Mouse (Mus musculus) embryonic stem cell, embryonic (primary cell): Measurements from ENCODE around the gene Os9.
"Not testable (repeated sequence)": the region's sequence is repeated elsewhere in the genome, so short reads cannot be mapped to it uniquely, and the experiment has no call there.

Experiments used
- CTCF ChIA-PET, 4 experiments: fragments of 300-600 bp in 2 of 4; fragments of 350-600 bp in 2 of 4; sonication (Branson Sonifier 250); formaldehyde crosslinking; loops; one replicate each; lab custom pipeline; 2022; ENCODE audit warnings: inconsistent platforms in 2 of 4; lab: Charles Lee
- POLR2A ChIA-PET, 4 experiments: fragments of 300-600 bp in 2 of 4; fragments of 350-600 bp in 2 of 4; sonication (Branson Sonifier 250); formaldehyde crosslinking; loops; one replicate each; lab custom pipeline; 2022; ENCODE audit warnings: antibody characterized with exemption in 4 of 4, inconsistent platforms in 1 of 4; lab: Charles Lee

Gene Os9

DNA sequence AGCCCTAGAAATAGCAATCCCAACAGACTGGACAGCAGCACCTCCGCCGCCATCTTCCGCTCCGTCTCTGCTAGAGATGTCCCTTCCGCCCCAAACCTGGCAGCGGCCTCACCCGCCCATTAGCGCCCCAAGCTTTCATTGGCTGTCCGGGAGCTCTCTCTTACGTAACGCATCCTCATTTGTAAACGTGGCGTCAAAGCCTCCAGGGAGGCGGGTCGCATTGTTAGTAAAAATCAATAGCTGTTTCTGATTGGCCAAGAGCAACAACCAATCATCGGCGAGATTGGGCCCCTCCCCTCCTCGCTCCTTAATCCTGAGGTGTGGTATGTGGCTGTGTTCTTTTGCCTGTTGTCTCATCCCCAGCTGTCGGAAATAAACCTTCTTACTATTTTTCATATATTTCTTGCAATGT is at the start of gene Os9:
Gene Os9 (minus strand): TSS at position 66 of the 412 bp plus-strand sequence.
- ChIA-PET CTCF (interaction anchor here in 3 of 4 experiments (0.5 to 1.8 kb wide), 28 partner anchors 8 to 992 kb away, joined by 3 to 10 read pairs (median 4); partner anchors contain the start of genes Agap2 (in 1 of the 3) and B4galnt1 (in 1 of the 3)), POLR2A (interaction anchor here in 3 of 4 experiments (0.5 to 1.7 kb wide), 50 partner anchors 8 to 602 kb away, joined by 3 to 12 read pairs (median 3); partner anchors contain the start of genes Cdk4 (in 1 of the 3), Ctdsp2 (in 1 of the 3), Dctn2 (in 1 of the 3) and Mars (in 1 of the 3))

DNA sequence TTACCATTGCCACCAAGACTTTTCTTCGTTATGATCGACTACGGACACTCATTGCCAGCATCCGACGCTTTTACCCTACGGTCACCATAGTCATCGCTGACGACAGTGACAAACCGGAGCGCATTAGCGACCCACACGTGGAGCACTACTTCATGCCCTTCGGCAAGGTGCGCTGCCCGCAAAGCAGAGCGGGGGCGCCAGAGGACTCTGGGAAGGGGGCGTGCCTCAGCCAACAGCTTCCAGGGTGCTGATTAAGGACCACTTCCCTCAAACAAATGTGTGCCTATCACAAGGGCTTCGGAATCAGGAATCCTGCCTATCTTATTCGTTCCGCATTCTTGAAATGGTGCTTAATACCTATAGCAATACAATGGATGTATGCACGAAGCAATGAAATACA is 49.1 kb upstream of the Os9 start:
- POLR2A ChIA-PET = interaction anchor here in 3 of 4 experiments (0.6 to 2.9 kb wide), 23 partner anchors 9 to 457 kb away, joined by 3 to 10 read pairs (median 4); partner anchors contain the start of genes Arhgap9 (in 1 of the 3), Cdk4 (in 1 of the 3), Os9 (in 1 of the 3) and Pip4k2c (in 1 of the 3)
- CTCF ChIA-PET = interaction anchor here (0.5 to 4.3 kb wide), 72 partner anchors 7 to 1175 kb away, joined by 3 to 40 read pairs (median 4); partner anchors contain the start of genes Slc26a10 (in 3 of the 4), Arhgef25 (in 2 of the 4), Os9 (in 2 of the 4) and Agap2 (in 1 of the 4)

DNA sequence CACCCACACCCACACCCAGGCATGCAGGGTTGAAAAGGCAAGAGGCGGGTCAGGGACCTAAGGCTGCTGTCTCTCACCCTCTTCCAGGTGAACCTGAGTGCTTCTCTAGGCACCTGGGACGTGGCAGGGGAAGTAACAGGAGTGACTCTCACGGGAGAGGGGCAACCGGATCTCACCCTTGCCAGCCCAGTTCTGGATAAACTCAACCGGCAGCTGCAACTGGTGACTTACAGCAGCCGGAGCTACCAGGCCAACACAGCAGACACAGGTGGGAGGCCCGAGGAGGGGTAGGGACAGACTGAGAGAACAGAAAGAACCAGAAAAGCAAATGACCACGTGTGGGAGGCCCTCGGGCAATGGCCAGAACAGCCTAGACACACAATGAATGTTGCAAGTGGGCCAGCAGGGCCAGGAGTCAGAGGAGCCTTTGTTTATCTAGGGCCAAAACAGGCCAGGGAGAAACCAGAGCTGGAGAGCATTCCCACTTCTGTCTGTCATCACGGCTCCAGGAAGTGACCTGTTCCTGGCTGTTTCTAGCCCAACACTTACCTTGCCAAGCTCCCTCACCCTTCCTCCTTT is 46.8 kb upstream of the Os9 start:
- POLR2A ChIA-PET = interaction anchor here in 2 of 4 experiments (1.1 to 1.4 kb wide), 5 partner anchors 9 to 70 kb away, joined by 3 to 4 read pairs (median 4); partner anchors contain the start of gene Slc26a10 (in 1 of the 2)
- CTCF ChIA-PET = interaction anchor here in 2 of 4 experiments (1.3 to 2.4 kb wide), 4 partner anchors 9 to 182 kb away, joined by 3 to 12 read pairs (median 10); partner anchors contain the start of gene Slc26a10 (in 1 of the 2)

DNA sequence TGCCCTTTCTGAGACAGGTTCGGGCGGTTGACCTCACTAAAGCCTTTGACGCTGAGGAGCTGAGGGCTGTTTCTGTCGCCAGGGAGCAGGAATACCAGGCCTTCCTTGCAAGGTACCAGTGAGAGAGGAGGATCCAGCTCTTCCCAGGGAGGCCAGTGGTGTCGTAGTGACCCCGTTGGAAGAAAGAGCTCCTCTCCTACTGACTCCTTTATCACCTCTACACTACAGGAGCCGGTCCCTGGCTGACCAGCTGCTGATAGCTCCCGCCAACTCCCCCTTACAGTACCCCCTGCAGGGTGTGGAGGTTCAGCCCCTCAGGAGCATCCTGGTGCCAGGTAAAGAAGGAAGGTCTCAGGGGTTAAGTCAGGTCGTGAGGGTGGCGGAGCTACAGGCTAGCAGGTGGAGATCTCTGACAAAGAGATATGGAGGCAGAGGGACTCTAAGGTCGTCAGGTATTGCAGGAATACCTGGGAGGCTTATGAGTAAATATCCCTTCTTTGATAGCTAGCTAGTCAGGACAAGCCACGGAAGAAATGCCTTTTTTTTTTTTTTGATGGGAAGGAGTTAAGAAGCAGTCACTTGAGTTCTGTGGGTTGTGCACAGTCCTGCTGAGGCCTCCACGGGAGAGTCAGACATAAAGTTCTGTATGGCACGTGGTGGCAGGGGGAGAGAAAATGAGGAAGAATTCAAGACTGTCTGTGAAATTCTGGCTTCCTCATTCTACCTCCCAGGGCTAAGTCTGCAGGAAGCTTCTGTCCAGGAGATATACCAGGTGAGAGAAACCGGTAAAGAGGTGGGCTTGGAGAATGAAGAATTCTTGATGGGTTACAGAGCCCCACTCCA is 46.1 kb upstream of the Os9 start:
- CTCF ChIA-PET = interaction anchor here (0.5 to 2.4 kb wide), 18 partner anchors 9 to 357 kb away, joined by 3 to 12 read pairs (median 4); partner anchors contain the start of genes Os9 (in 1 of the 4), Pip4k2c (in 1 of the 4) and Slc26a10 (in 1 of the 4)
- POLR2A ChIA-PET = interaction anchor here (0.5 to 1.7 kb wide), 29 partner anchors 9 to 193 kb away, joined by 3 to 7 read pairs (median 4); partner anchors contain the start of genes Mars (in 1 of the 4), Os9 (in 1 of the 4), Pip4k2c (in 1 of the 4) and Slc26a10 (in 1 of the 4)

DNA sequence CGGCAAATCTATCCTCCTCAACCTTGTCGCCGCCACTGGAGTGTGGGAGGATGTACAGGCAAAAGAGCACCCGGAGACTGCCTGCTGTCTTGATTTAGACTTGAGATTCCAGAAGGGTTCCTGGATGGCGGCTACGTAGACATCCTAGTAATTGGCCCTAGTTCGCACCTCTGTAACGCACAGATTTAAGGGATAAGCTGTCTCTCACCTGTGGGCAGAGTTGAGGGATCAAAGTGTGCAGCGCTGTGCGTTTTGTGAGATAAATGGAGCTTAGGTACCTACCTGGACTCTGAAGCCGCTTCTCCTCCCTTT is 45.4 kb upstream of the Os9 start:
- POLR2A ChIA-PET = interaction anchor here (0.5 to 1.7 kb wide), 31 partner anchors 8 to 193 kb away, joined by 3 to 7 read pairs (median 4); partner anchors contain the start of genes Os9 (in 2 of the 4), Mars (in 1 of the 4), Pip4k2c (in 1 of the 4) and Slc26a10 (in 1 of the 4)
- CTCF ChIA-PET = interaction anchor here in 3 of 4 experiments (0.6 to 2.4 kb wide), 16 partner anchors 10 to 356 kb away, joined by 3 to 12 read pairs (median 3); partner anchors contain the start of genes Os9 (in 1 of the 3), Pip4k2c (in 1 of the 3) and Slc26a10 (in 1 of the 3)

DNA sequence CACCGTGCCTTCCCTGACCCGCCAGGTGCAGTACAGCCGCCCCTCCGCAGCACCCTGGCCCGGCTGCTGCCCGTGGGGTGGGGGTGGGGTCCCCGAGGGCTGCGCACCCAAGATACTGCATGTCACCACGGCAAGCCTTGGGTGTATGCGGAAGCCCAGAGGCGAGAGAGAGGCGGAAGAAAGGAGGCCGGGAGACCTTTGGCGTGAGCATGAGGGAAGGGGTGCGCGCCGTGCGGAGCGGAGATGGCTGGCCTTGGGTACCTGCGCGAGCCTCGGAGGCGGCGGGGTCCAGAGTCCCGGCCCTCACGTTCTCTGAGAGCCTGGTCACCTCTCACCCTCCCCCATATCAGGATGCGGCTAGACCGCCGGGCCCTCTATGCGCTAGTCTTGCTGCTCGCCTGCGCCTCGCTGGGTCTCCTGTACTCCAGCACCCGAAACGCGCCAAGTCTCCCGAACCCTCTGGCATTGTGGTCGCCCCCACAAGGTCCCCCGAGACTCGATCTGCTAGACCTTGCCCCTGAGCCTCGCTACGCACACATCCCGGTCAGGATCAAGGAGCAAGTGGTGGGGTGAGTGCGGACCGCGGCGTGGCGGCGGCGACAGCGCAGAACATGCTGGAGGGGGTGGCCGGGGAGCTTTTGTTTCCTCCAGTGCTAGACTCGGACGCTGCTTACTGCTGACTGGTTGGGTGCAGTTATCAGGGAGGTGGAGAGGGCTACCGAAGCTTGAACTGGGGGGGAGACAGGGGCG is 44.9 kb upstream of the Os9 start:
- ChIA-PET POLR2A (interaction anchor here (0.6 to 1.7 kb wide), 25 partner anchors 10 to 192 kb away, joined by 3 to 7 read pairs (median 4); partner anchors contain the start of genes Os9 (in 2 of the 4), Mars (in 1 of the 4), Slc26a10 (in 1 of the 4) and Tspan31 (in 1 of the 4)), CTCF (interaction anchor here (0.7 to 2.4 kb wide), 18 partner anchors 11 to 344 kb away, joined by 3 to 12 read pairs (median 4); partner anchors contain the start of genes Os9 (in 1 of the 4) and Slc26a10 (in 1 of the 4))

DNA sequence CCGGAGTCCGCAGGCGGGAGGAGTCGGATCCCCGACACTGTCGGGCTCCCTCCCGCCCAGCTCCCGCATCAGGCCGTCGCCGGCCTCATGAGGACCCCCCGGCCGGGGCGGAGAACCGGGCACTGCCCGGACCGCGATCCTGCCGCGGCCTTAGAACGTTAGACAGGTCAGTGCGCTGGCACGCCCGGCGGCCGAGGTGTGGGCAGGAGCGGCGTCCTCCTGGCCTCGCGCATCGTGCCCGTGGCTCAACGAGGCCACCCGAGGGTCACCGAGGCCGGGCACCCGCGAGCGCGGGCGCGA is 44.4 kb upstream of the Os9 start:
- ChIA-PET POLR2A (interaction anchor here in 3 of 4 experiments (0.6 to 1.6 kb wide), 17 partner anchors 9 to 193 kb away, joined by 3 to 7 read pairs (median 4); partner anchors contain the start of genes Pip4k2c (in 1 of the 3), Slc26a10 (in 1 of the 3) and Tspan31 (in 1 of the 3)), CTCF (interaction anchor here (0.6 to 1.7 kb wide), 26 partner anchors 8 to 343 kb away, joined by 3 to 7 read pairs (median 4); partner anchors contain the start of genes Cdk4 (in 1 of the 4), Eef1akmt3 (in 1 of the 4), Os9 (in 1 of the 4) and Slc26a10 (in 1 of the 4))

DNA sequence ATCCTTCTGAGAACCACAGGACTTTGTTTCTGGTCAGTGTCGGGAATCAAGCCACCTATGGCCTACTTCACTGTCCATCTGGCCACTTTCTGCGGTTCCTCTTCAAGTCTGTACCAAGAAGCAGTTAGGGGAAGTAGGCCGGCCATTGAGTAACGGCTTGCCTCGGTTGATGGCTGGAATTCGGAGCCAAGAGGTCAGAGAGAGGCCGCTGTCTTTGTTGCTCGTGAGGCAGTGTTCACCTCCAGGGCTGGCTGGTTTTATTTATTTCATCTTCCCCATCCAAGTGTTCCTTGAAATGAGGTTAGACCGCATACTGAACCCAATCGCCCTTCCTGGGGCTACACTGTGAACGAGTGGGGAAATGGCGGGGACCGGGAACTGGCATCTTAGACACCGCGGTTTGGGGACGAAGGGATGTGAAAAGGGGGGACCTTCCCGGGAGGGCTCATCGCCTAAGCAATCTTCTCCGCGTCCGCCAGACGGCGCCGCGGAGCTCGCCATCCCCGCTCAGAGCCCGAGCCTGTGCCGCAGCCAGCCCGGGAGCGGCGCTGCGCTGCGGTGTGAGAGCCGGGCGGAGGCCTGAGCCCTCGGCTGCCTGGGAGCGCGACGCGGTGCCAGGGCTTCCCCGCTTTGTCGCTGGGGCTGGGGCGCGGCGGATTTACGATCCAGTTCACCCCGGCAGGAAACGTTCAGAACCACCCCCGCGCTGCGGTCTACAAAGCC is 43.9 kb upstream of the Os9 start, which contains the start of gene B4galnt1:
Gene B4galnt1 (plus strand): TSS at position 595 of the 723 bp plus-strand sequence.
- POLR2A ChIA-PET = interaction anchor here in 3 of 4 experiments (0.6 to 1.6 kb wide), 17 partner anchors 9 to 192 kb away, joined by 3 to 7 read pairs (median 4); partner anchors contain the start of genes Pip4k2c (in 1 of the 3), Slc26a10 (in 1 of the 3) and Tspan31 (in 1 of the 3)

DNA sequence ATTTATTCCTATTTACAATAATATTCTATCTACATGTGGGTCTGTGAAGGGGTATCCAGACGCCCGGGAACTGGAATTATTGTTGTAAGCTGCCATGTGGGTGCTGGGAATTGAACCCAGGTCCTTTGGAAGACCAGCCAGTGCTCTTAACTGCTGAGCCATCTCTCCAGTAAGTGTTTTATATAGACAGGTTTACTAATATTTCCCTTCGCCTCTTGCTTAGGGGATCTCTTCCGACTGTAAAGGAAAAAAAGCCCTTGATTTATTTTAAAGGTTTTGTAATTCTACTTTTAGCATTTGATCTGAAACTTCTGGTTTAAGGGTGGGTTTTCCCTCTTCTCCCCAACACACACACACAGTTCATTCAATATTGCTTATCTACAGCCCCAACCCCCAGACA is 43.3 kb upstream of the Os9 start:
- ChIA-PET CTCF (interaction anchor here in 2 of 4 experiments (0.8 to 1.4 kb wide), 2 partner anchors 45 to 46 kb away, joined by 3 to 4 read pairs; no protein-coding TSS in a partner anchor), POLR2A (interaction anchor here in 1 of 4 experiments (1.4 kb wide), 2 partner anchors 10 to 37 kb away, joined by 5 to 6 read pairs; no protein-coding TSS in a partner anchor)

More for the DNA sequence above, 43.9 kb upstream of the Os9 start, which contains the start of gene B4galnt1:
- CTCF ChIA-PET = interaction anchor here (0.5 to 1.7 kb wide), 27 partner anchors 9 to 344 kb away, joined by 3 to 7 read pairs (median 4); partner anchors contain the start of genes Cdk4 (in 1 of the 4), Eef1akmt3 (in 1 of the 4), Os9 (in 1 of the 4) and Slc26a10 (in 1 of the 4)

DNA sequence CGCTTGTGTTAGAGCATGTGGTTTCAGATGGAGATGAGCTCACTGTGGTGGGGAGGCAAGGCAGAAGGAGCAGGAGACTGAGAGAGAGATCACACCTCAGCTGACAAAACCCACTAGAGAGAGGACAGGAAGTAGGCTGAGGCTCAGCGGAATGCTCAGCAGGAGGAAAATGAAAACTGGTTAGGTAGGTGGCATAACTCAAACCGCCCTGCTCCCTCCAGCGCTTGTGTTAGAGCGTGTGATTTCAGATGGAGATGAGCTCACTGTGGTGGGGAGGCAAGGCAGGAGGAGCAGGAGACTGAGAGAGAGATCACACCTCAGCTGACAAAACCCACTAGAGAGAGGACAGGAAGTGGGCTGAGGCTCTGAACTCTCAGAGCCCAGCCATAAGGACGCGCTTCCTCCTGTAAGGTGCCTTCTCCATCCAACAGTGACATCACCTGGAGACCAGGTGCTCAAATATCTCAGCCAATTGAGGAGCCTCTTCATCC is 41.9 kb upstream of the Os9 start:
- CTCF ChIA-PET = interaction anchor here in 2 of 4 experiments (1.2 to 2.8 kb wide), 3 partner anchors 8 to 20 kb away, joined by 4 to 9 read pairs (median 4); no protein-coding TSS in a partner anchor
- POLR2A ChIA-PET = not testable (repeated sequence)

DNA sequence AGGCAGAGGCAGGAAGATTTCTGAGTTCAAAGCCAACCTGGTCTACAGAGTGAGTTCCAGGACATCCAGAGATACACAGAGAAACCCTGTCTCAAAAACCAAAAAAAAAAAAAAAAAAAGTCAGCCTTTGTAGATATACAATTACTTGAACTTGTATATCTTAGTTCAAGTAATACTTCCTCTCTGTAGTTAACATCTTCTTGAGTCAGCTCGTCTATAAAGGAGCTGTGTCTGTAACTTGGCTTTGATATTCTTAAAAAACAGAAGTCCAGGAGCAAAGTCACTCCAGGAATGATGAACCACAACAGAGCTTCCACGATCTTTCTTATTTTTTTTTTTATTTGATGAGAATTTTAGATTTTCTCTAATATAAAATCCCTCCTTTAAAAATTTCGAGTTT is 39.8 kb upstream of the Os9 start:
- POLR2A ChIA-PET = interaction anchor here in 2 of 4 experiments (0.6 to 1.3 kb wide), 4 partner anchors 15 to 77 kb away, joined by 3 to 5 read pairs (median 4); no protein-coding TSS in a partner anchor
- CTCF ChIA-PET = interaction anchor here in 3 of 4 experiments (0.6 to 2.8 kb wide), 5 partner anchors 10 to 188 kb away, joined by 4 to 11 read pairs (median 4); no protein-coding TSS in a partner anchor

DNA sequence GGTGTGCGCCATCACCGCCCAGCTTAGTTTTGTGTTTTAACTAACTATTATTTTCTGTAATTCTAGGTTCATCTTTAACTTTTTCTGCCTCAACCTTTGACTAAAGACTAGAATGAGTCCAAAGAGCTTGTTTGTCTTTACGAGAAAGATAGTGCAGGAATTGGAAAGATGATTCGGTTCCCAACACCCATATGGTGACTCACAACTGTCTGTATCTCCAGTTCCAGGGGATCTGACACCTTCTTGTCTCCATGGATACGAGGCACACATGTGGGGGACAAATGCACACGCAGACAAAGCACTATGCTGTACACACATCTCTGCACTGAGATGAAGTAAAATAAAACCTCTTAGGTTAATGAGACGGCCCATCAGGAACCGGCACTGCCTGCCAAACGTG is 39.1 kb upstream of the Os9 start:
- POLR2A ChIA-PET = interaction anchor here in 1 of 4 experiments (1.3 kb wide), 1 partner anchor 15 kb away, joined by 4 read pairs; no protein-coding TSS in a partner anchor
- CTCF ChIA-PET = interaction anchor here in 2 of 4 experiments (0.8 to 2.8 kb wide), 3 partner anchors 10 to 461 kb away, joined by 3 to 9 read pairs (median 4); no protein-coding TSS in a partner anchor

DNA sequence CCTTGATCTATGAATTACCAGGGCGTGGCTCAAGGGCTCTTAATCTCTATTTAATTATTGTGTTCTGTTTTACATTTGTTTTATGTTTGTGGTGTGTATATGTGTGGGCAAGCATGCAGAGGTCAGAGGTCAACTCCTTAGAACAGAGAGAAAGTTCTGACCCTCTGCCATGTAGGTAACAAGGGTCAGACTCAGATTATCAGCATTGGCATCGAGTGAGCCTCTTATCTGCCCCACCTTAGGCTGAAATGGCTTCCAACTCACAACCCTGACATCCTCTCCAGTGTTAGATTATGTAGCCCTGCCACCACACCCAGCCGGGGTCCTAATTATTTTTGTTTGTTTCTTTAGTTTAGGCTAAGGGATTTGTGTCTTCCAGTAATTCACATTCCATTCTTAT is 37.5 kb upstream of the Os9 start:
- ChIA-PET POLR2A (interaction anchor here in 2 of 4 experiments (1.6 to 1.7 kb wide), 2 partner anchors 9 kb away, joined by 4 read pairs; no protein-coding TSS in a partner anchor), CTCF (no interaction called here)

DNA sequence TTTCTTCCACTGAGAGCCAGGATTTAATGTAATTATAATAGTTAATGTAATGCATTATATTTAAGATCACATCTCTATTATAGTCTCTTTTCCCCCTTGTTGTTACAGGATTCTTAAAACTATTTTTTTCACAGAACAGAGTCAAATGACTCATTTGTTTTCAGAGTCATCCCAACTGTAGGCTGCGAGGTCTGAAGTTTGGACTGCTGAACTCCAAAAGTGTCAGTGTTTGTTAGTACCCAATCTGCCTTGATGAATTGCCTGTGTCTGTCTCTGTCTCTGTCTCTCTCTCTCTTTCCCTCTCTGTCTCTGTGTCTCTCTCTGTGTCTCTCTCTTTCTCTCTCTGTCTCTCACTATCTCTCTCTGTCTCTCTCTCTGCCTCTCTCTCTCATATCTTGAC is 35.6 kb upstream of the Os9 start:
- POLR2A ChIA-PET = no interaction called here
- CTCF ChIA-PET = interaction anchor here in 2 of 4 experiments (1.1 to 1.7 kb wide), 2 partner anchors 14 kb away, joined by 3 to 4 read pairs; no protein-coding TSS in a partner anchor

DNA sequence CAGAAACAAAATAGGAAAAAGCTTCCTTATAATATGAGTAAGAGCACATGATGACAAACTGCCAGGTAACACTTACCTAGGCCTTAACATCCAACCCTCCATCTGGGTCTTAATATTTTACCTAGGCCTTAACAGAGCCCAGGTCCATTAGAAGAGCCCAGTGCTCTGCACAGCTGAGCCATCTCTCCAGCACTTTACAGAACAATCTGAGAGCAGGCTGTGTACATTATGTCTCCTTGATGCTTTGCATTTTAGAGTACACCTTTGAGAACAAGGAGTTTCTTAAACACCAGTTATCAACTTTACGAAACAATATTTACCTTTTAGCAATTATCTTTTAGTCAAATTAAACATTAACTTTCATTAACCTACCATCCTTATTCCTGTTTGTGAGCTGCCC is 35.2 kb upstream of the Os9 start:
- ChIA-PET POLR2A (interaction anchor here in 1 of 4 experiments (0.6 kb wide), 1 partner anchor 79 kb away, joined by 3 read pairs; no protein-coding TSS in a partner anchor), CTCF (interaction anchor here in 2 of 4 experiments (0.9 to 1.7 kb wide), 4 partner anchors 10 to 15 kb away, joined by 3 to 4 read pairs (median 3); no protein-coding TSS in a partner anchor)
